Mouse (Mus musculus): Measurements from ENCODE around the gene Acod1.

GRCm38 (mm10) chr14:103070790-103071189, 24.0 kb downstream of the Acod1 start:
- TF ChIP-seq CTCF (IDR thresholded peaks at IDR 0.05; ENCODE audit: extremely low read depth, insufficient read depth, low read length) (no peak), POLR2A (IDR thresholded peaks at IDR 0.05; ENCODE audit: extremely low read depth, insufficient read depth, low read length) (no peak)

Measured in cortical plate, adult 2 months (tissue).